Mouse (Mus musculus): Measurements from ENCODE around the gene Zfp991. TPM values are rescaled to one million over a fixed set of nuclear protein-coding genes. Genes with fewer than 3 reads are reported as not detected.
A peak's percentile ranks its signal among the peaks of the same experiment; 100 is the strongest.
"Not testable (repeated sequence)": the region's sequence is repeated elsewhere in the genome, so short reads cannot be mapped to it uniquely, and the experiment has no call there.

Gene Zfp991
- polyA plus RNA-seq, 1 experiment from 2014 or later, result 7.0 TPM

DNA sequence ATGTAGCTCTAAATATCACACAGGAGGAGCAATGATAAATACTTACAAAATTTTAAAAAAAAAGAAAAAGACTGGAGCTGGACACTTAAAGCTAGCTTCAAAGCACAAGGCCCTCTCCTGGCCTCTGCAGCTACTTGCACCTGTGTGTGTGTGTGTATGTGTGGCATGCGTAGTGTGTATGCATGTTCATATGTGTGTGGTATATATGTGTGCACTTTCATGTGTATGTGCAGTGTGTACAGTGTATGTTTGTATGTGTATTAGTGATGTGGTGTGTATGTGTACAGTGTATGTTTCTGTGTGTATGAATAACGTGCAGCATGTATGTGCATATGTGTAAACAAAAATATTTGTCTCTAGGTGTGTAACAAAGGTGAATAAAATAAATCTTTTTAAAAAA is 65.4 kb downstream of the Zfp991 start:
- H3K27ac ChIP-seq; H3K9me3 ChIP-seq (replicated peaks); H3K27me3 ChIP-seq; H3K9ac ChIP-seq; H3K36me3 ChIP-seq; H3K4me1 ChIP-seq; H3K4me2 ChIP-seq (replicated peaks); H3K4me3 ChIP-seq: not testable (repeated sequence)
- ATAC-seq (ENCODE audit: low FRiP score), result 0 out of 2 replicates have a peak, but pooled peaks have one; percentile 36
- 89% methylated on average over 2 of the region's 2 CpGs for WGBS

DNA sequence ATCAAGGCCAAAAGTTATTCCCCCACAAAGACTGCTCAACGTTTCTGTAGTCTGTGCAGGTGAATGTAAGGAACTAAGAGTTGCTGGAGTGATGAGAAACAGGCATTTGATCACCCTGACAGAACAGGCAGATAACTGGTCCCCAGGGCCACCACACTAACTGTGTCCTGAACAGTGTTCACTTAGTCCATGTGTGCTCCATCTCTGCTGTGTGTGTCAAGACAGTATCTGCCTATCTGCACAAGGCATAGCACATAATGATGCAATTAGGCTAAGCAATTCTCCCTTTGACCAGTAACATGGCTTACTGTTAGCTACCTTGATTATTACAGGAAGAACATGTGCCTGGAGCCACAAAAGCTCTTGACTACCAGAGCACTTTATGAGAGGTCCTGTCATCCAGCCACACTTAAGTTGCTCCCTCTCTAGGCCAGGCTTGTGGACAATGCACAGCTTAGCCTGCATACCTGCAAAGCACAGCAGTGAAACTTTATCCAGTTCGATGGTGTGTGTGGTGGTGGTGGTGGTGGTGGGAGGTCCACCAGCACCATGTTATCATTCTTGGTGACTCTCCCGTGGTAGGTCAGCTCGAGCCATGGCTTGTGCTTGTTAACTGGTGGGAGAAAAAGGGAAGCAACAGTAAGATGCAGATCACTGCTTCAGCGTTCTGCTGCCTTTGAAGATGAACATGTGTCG is 67.4 kb downstream of the Zfp991 start:
- WGBS, result 73% methylated on average over 6 of the region's 6 CpGs
- not testable (repeated sequence) for H3K4me2 ChIP-seq (replicated peaks)
- ATAC-seq (ENCODE audit: low FRiP score), result peak; percentile 60

DNA sequence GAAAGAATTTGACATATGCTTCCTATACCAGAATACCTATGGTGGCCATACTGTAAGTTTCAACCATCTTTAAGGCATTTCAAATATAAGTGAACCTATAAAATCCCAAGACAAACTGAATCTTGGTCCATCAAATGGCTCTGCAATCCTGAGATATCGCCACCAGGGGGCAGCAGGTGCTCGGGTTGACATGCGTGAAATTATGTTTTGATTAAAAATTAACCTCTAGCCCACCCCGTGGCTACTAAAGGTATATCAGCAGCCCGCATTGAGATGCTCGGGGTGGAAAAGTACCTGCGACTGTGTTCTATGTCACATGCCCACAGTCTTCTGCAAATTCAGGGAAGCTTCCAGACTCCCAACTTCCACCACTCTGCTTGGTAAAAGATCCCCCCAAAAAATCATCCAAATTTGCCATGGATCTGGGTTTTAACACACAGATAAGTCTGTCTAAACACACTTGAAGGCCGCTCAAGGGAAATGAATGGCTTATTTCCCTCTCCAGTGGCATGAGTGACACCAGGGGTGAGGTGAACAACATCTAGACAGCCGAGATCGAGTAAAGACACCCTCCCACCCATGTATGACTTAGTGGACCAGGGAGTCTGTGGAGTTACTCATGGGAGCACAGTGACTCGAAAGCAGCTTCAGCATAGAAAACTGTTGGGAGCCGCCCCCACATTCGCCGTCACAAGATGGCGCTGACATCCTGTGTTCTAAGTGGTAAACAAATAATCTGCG is 70.3 kb downstream of the Zfp991 start:
- not testable (repeated sequence) for H3K36me3 ChIP-seq; H3K9ac ChIP-seq; H3K27me3 ChIP-seq; H3K4me1 ChIP-seq; ATAC-seq (ENCODE audit: low FRiP score); H3K9me3 ChIP-seq (replicated peaks); H3K27ac ChIP-seq; H3K4me3 ChIP-seq; H3K4me2 ChIP-seq (replicated peaks)
- WGBS, result 88% methylated on average over 13 of the region's 16 CpGs

More for the DNA sequence above, 67.4 kb downstream of the Zfp991 start:
- not testable (repeated sequence) for H3K4me3 ChIP-seq; H3K9me3 ChIP-seq (replicated peaks); H3K27ac ChIP-seq; H3K4me1 ChIP-seq; H3K27me3 ChIP-seq; H3K36me3 ChIP-seq; H3K9ac ChIP-seq

DNA sequence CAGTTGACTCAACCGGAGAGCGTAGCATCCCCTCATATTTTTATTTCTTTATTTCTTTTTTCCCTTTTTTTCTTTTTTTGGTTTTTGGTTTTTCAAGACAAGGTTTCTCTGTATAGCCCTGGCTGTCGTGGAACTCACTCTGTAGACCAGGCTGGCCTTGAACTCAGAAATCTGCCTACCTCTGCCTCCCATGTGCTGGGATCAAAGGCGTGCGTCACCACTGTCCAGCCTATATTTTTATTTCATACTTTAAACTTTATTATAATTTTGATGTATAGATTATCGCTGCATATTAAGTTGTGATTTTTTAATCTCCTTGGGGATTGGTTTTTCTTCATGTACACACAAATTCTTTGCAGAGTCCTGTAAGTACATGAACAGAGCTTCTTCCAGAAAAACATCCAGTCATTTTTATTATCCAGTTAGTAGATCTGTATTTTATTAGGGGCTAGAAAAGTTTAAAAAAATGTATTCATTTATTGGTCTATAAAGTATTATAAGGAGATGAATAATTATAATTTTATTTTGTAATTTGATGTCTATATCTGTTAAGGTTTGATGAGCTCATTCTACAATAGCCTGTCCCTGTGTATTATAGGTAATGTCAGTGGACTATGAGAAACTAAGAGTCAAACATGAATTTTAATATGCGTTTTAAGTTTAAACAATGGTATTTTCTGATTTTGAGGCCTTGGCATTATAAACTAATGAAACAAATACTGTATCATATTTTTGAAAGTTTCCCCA is 80.5 kb downstream of the Zfp991 start:
- ATAC-seq (ENCODE audit: low FRiP score), result peak; percentile 29; the same call in 1 of the 2 replicates
- H3K9me3 ChIP-seq (replicated peaks); H3K4me2 ChIP-seq (replicated peaks); H3K36me3 ChIP-seq; H3K9ac ChIP-seq; H3K4me1 ChIP-seq; H3K27ac ChIP-seq; H3K27me3 ChIP-seq; H3K4me3 ChIP-seq: not testable (repeated sequence)
- WGBS, result 88% methylated on average over 3 of the region's 7 CpGs

DNA sequence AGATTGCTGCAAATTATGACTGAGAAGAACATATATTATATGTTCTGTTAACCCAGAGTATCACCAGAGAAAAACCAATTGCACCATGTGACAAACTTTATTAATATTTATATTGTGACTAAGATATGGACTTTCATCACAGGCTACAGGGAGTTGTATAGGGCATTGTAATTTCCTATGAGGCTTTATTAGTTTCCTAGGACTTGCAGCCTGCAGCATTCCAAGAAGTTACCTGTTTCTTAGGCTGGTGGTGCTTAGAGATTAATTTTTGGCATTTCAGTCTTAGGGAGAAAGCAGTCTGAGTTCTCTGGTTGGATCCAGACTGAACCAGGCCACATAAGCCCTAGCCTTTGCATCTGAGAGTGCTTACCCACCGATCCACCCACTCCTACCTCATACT is 82.4 kb downstream of the Zfp991 start:
- H3K9ac ChIP-seq; H3K36me3 ChIP-seq; H3K4me1 ChIP-seq; H3K4me3 ChIP-seq; H3K9me3 ChIP-seq (replicated peaks); H3K4me2 ChIP-seq (replicated peaks); H3K27me3 ChIP-seq; H3K27ac ChIP-seq: not testable (repeated sequence)
- WGBS, result no CpG with 5 or more reads among the region's 1 CpGs
- ATAC-seq (ENCODE audit: low FRiP score), result peak; percentile 40; the same call in 1 of the 2 replicates

DNA sequence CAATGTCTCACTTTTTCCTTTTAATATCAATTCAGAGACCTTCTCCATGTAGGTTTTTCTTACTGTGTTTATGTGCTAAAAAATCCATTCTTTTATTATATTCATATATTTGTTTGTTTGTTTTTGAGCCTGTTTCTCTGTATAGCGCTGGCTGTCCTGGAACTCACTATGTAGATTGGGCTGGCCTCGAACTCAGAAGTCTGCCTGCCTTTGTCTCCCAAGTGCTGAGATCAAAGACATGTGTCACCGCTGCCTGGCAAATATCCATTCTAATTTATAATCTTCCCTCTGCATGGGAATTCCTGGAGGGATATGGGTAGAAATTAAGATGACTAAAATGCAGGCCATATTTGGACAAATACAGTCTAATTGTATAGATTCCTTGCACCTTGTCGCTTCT is 85.8 kb downstream of the Zfp991 start:
- H3K9me3 ChIP-seq (replicated peaks), result peaks cover 11% of the 10 kb centered on the region
- not testable (repeated sequence) for H3K36me3 ChIP-seq; H3K27ac ChIP-seq; H3K4me3 ChIP-seq; H3K4me2 ChIP-seq (replicated peaks); ATAC-seq (ENCODE audit: low FRiP score); H3K4me1 ChIP-seq; H3K27me3 ChIP-seq; H3K9ac ChIP-seq
- WGBS, result 71% methylated on average over 3 of the region's 4 CpGs

DNA sequence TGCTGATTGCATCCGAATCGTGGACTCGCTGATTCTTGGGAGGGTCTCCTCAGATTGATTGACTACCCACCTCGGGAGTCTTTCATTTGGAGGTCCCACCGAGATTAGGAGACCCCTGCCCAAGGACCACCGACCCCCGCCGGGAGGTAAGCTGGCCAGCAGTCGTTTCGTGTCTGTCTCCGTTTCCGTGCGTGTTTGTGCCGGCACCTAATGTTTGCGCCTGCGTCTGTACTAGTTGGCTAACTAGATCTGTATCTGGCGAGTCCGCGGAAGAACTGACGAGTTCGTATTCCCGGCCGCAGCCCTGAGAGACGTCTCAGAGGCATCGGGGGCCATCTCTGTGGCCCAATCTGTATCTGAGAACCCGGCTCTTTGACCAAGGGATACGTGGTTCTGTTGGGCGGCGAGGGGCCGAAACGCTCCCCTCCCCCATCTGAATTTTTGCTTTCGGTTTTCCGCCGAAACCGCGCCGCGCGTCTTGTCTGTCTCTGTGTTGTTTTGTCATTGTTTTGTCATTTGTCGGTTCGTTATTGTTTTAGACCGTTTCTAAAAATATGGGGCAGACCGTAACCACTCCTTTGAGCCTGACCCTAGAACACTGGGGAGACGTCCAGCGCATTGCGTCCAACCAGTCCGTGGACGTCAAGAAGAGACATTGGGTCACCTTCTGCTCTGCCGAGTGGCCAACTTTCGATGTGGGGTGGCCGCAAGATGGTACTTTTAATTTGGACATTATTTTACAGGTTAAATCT is 87.7 kb downstream of the Zfp991 start:
- peak overlapping the region; percentile 41 for H3K4me2 ChIP-seq (replicated peaks)
- H3K9me3 ChIP-seq (replicated peaks), result peaks cover 16% of the 10 kb centered on the region
- H3K27ac ChIP-seq; H3K36me3 ChIP-seq; H3K27me3 ChIP-seq; H3K9ac ChIP-seq; ATAC-seq (ENCODE audit: low FRiP score); H3K4me1 ChIP-seq: not testable (repeated sequence)
- H3K4me3 ChIP-seq, result peak overlapping the region; percentile 31
- 67% methylated on average over 51 of the region's 51 CpGs for WGBS

DNA sequence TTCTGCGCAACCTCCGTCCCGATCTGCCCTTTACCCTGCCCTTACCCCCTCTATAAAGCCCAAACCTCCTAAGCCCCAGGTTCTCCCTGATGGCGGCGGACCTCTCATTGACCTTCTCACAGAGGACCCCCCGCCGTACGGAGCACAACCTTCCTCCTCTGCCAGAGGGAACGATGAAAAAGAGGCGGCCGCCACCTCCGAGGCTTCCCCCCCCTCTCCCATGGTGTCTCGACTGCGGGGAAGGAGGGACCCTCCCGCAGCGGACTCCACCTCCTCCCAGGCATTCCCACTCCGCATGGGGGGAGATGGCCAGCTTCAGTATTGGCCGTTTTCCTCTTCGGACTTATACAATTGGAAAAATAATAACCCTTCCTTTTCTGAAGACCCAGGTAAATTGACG is 88.4 kb downstream of the Zfp991 start:
- H3K4me1 ChIP-seq; H3K36me3 ChIP-seq; ATAC-seq (ENCODE audit: low FRiP score); H3K9ac ChIP-seq; H3K27ac ChIP-seq; H3K27me3 ChIP-seq; H3K4me2 ChIP-seq (replicated peaks); H3K4me3 ChIP-seq: not testable (repeated sequence)
- WGBS, result 82% methylated on average over 17 of the region's 20 CpGs
- H3K9me3 ChIP-seq (replicated peaks), result peaks cover 24% of the 10 kb centered on the region

DNA sequence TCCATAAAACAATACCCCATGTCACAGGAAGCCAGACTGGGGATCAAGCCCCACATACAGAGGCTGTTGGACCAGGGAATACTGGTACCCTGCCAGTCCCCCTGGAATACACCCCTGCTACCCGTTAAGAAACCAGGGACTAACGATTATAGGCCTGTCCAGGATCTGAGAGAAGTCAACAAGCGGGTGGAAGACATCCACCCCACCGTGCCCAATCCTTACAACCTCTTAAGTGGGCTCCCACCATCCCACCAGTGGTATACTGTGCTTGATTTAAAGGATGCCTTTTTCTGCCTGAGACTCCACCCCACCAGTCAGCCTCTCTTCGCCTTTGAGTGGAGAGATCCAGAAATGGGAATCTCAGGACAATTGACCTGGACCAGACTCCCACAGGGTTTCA is 90.2 kb downstream of the Zfp991 start:
- not testable (repeated sequence) for H3K27me3 ChIP-seq; H3K27ac ChIP-seq; H3K9ac ChIP-seq; H3K4me2 ChIP-seq (replicated peaks); H3K36me3 ChIP-seq; H3K4me1 ChIP-seq; ATAC-seq (ENCODE audit: low FRiP score); H3K4me3 ChIP-seq
- H3K9me3 ChIP-seq (replicated peaks), result peaks cover 32% of the 10 kb centered on the region
- 86% methylated on average over 5 of the region's 5 CpGs for WGBS

DNA sequence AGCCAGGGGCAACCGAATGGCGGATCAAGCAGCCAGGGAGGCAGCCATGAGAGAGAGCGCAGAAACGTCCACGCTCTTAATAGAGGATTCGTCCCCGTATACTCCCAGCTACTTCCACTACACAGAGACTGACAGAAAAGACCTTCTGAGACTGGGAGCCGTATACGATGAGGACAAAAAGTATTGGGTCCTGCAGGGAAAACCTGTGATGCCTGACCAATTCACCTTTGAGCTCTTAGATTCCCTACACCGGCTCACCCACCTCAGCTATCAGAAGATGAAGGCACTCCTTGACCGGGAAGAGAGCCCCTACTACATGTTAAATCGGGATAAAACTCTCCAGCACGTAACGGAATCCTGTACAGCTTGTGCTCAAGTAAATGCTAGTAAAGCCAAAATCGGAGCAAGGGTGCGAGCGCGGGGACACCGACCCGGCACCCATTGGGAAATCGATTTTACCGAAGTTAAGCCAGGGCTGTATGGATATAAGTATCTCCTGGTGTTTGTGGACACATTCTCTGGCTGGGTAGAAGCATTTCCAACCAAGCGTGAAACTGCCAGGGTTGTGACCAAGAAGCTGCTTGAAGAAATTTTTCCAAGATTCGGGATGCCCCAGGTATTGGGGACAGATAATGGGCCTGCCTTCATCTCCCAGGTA is 92.1 kb downstream of the Zfp991 start:
- not testable (repeated sequence) for H3K27me3 ChIP-seq; H3K4me1 ChIP-seq; H3K9ac ChIP-seq; H3K4me3 ChIP-seq; H3K36me3 ChIP-seq; H3K4me2 ChIP-seq (replicated peaks); ATAC-seq (ENCODE audit: low FRiP score); H3K27ac ChIP-seq
- 94% methylated on average over 24 of the region's 24 CpGs for WGBS
- peaks cover 32% of the 10 kb centered on the region for H3K9me3 ChIP-seq (replicated peaks)

DNA sequence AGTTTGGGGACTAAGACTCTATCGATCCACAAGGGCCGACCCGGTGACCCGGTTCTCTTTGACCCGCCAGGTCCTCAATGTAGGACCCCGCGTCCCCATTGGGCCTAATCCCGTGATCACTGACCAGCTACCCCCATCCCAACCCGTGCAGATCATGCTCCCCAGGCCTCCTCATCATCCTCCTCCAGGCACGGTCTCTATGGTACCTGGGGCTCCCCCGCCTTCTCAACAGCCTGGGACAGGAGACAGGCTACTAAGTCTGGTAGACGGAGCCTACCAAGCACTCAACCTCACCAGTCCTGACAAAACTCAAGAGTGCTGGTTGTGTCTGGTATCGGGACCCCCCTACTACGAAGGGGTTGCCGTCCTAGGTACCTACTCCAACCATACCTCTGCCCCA is 93.8 kb downstream of the Zfp991 start:
- H3K4me1 ChIP-seq; H3K4me3 ChIP-seq; H3K4me2 ChIP-seq (replicated peaks); H3K27me3 ChIP-seq; H3K36me3 ChIP-seq; H3K27ac ChIP-seq; H3K9ac ChIP-seq; ATAC-seq (ENCODE audit: low FRiP score): not testable (repeated sequence)
- H3K9me3 ChIP-seq (replicated peaks), result peaks cover 26% of the 10 kb centered on the region
- WGBS, result 92% methylated on average over 10 of the region's 15 CpGs

DNA sequence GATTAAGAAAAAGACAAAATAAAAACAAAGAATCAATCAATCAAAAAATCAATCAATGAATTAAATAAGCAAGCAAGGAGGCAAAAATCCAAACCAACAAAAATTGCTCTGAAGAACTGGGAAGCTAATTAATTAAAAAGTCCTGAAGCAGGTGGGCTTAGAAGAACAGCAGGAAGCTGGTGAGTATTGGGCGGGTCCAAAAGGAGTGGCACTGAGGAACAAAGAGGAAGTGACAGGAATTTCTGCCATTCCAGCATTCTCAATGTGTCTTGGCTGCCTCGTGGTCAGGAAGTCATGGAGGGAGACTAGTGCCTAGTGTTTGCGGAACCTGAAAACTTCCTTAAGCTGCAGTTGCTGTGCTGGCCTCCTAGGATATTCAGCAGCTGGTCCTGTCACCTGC is 98.2 kb downstream of the Zfp991 start:
- H3K4me2 ChIP-seq (replicated peaks); H3K4me3 ChIP-seq; H3K4me1 ChIP-seq; ATAC-seq (ENCODE audit: low FRiP score); H3K9ac ChIP-seq; H3K27me3 ChIP-seq; H3K27ac ChIP-seq; H3K36me3 ChIP-seq: not testable (repeated sequence)
- H3K9me3 ChIP-seq (replicated peaks), result peaks cover 41% of the 10 kb centered on the region
- 89% methylated on average over 3 of the region's 3 CpGs for WGBS
